Mouse (Mus musculus) right cerebral cortex, postnatal 36 days (tissue): ENCODE data around the gene Gm3002.
"Not testable (repeated sequence)": the region's sequence is repeated elsewhere in the genome, so short reads cannot be mapped to it uniquely, and the experiment has no call there.

ENCODE experiments used
- DNase-seq, 2 experiments: peaks; one replicate each; pipeline ENCODE4 v3.0.0; 2022; ENCODE audit warnings: low spot score in 2 of 2, mixed read lengths in 1 of 2

Gm3002 gene

DNA sequence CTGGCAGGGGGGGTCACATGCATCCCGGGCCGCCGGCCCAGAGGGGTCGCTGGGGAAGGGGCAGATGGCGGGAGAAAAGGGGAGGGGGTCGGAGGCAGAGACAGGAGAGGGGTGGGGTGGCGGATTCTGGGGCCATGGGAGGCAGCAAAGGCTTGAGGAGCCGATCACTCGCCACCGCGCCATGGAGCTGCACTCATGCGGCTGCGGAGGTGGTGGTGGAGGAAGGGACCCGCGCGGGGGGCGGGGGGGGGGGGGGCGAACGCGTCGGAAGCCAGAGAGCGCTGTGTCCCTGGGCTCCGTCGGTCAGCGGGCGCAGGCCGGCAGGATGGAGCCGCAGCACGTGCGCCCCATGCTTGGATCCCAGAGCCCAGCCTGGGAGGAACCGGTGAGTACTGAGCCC, at the start of gene Gm3002:
Gm3002 (plus strand) TSS at position 301 of the 400 bp plus-strand sequence.
- DNase-seq = not testable (repeated sequence)

GRCm38 (mm10) chr14:3845945-3846344, 36.1 kb downstream of the Gm3002 start, which contains the start of gene Gm3033:
Gm3033 (plus strand) TSS chr14:3846245.
- not testable (repeated sequence) for DNase-seq

DNA sequence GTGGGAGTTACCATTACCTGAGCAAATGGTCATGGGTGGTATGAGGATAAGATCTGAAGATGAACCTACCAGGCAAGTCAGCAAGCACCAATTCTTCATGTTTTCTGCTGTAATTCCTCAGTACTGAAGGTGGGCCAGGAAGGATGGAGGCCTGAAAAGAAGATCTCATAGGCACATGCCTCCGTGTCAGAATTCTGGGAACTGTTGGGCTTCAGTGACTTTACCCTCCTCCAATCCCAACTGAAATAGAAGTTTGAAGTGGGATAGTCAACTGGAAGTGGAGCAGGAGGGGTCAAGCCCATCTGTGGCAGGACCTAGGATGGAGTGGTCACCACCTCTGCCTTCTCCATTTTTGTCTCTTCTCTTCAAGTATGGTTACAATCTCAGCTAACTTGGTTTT, 74.0 kb downstream of the Gm3002 start, which contains the start of gene Gm2916:
Gm2916 (plus strand) TSS at position 301 of the 400 bp plus-strand sequence.
- not testable (repeated sequence) for DNase-seq

DNA sequence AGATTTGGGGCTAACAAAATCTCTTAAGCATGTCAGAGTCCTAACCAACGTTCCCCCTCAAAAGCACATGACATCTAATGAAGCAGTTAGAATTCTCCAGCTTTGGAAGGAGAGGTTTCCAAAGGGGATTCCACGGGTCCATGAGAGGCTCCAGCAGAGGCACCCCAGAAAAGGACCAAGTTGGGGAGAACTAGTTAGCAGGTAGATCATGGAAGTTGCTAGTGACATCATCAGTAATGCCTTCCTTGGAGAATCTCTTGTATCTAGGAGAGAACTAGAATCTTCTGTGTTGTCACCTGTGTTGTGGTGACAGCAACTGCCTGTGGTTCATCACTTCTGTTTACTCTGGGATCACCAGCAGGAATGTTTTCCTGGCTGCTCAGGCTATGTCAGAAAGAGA, 121.6 kb downstream of the Gm3002 start, which contains the start of gene Gm3029:
Gm3029 (plus strand) TSS at position 301 of the 400 bp plus-strand sequence.
- not testable (repeated sequence) for DNase-seq

DNA sequence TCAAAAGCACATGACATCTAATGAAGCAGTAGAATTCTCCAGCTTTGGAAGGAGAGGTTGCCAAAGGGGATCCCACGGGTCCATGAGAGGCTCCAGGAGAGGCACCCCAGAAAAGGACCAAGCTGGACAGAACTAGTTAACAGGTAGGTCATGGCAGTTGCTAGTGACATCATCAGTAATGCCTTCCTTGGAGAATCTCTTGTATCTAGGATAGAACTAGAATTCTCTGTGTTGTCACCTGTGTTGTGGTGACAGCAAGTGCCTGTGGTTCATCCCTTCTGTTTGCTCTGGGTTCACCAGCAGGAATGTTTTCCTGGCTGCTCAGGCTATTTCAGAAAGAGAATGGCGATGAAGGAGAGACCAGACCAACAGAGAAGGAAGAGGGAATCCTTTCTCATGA, 153.4 kb downstream of the Gm3002 start, which contains the start of gene Gm3095:
Gm3095 (plus strand) TSS at position 301 of the 400 bp plus-strand sequence.
- not testable (repeated sequence) for DNase-seq

DNA sequence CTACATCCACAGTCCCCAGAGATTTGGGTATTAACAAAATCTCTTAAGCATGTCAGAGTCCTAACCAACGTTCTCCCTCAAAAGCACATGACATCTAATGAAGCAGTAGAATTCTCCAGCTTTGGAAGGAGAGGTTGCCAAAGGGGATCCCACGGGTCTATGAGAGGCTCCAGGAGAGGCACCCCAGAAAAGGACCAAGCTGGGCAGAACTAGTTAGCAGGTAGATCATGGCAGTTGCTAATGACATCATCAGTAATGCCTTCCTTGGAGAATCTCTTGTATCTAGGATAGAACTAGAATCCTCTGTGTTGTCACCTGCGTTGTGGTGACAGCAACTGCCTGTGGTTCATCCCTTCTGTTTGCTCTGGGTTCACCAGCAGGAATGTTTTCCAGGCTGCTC, 188.2 kb downstream of the Gm3002 start, which contains the start of gene Gm3099:
Gm3099 (plus strand) TSS at position 301 of the 400 bp plus-strand sequence.
- DNase-seq = not testable (repeated sequence)
